Mouse (Mus musculus) gonadal fat pad, adult 2 months (tissue): ENCODE results near the gene Rab31. TPM values are rescaled to one million over a fixed set of nuclear protein-coding genes. Genes with fewer than 3 reads are reported as not detected.
"Not testable (repeated sequence)": the region's sequence is repeated elsewhere in the genome, so short reads cannot be mapped to it uniquely, and the experiment has no call there.

Experiments used
- DNase-seq: peaks from one replicate; pipeline ENCODE4 v3.0.0-alpha.2; 2012; ENCODE audit warnings: low read depth
- polyA plus RNA-seq: library from polyadenylated mRNA; depleted of rRNA; stranded (reverse); fragments of >200 nt; gene quantifications from 2 replicates; pipeline ENCODE4 v1.2.3, GENCODE M21; 2012

Rab31 gene
- polyA plus RNA-seq, 1 experiment: 19.4 TPM

DNA sequence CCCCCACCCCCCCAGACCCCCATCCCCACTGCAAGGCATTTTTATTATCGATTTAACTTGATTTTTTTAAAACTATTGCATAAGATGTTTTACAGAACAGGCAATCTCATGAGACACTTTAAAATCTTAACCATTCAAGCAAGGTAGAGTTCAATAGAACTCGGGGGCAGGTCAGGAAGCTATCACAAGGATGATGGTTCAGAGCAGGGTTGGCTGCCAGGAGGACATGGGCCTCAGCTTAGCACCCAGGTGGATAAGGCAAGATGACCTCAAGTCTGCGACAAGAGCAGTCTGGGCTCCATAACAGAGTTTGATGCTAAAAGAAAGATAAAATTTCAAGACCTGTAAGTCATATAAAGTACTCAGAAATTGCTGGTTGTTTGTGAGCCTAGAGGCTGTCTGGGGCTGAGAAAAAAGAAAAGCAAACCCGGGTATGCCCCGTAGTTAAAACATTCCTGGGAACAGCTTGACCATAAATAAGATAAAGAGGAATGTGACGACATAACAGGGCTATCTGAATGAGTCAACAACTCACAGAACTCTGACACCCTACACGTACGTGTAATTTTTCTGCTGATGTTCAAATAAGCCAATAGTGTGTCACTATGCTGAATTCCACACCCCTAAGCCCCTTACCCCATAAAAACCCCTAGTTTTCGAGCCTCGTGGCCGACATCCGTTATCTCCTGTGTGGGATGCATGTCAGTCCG, 143.6 kb downstream of the Rab31 start:
- DNase-seq: not testable (repeated sequence)

- DNase-seq: no peak
Observed at GRCm38 (mm10) chr17:65626301-65626700, 146.3 kb downstream of the Rab31 start.

DNA sequence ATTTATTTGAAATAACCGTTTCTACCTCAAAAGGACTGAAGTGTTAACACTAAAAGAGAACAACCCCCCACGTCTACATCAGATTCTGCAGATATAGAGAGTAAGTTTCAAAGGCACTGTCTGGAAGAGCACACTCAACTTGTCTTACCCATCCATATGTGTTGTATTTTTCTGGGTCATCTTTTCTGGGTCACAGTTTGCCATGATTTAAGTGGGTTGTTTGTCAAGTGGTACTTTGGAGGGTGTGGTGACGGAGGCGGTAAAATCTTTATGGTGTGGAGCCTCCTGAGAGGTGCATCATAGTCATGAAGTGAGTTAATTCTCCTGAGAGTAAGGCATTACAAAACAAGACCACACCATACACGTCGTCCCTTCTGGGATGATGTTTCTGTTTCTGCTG, 147.0 kb downstream of the Rab31 start:
- DNase-seq: no peak

DNA sequence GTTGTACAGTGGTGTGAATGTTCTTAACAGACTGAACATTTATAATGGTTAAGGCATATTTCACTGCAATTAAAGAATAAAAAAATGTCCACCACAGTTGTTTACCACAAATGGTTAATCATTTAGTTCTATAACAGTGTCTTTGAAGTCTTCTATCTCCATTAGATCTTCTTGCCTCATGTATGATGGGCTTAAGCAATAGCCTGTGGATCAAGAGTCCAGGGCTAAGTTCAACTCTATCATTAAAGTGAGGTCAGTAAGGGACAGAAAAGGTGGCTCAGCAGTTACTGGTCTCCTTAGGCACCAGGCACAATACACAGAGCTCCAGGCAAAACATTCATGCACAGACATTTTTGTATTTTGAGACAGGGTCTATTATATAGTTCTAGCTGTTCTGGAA, 149.4 kb downstream of the Rab31 start:
- DNase-seq: no peak

GRCm38 (mm10) chr17:65618431-65618830, 154.1 kb downstream of the Rab31 start:
- DNase-seq: no peak

DNA sequence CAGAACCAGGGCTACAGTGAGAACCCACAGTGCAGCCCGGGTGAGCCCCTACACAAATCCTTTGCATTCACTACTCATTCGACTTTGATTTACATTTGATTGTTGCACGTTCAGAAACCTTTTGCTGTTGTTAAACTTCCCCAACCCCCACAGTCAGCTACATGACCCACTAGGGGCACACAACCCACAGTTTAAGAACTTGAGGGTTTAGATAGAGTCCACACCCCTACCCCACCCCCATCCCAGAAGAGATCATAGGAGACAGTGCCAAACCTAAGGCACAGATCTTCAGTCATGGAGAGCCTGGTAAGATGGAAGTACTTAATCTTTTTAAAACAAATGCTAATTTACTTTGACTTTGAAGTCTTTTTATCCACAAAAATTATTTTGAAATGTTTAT, 156.9 kb downstream of the Rab31 start:
- no peak for DNase-seq

GRCm38 (mm10) chr17:65614431-65614830, 158.1 kb downstream of the Rab31 start:
- no peak for DNase-seq

GRCm38 (mm10) chr17:65613463-65614412, 158.8 kb downstream of the Rab31 start, which contains the start of gene Vapa:
TSS of gene Vapa (minus strand) at chr17:65613555.
- DNase-seq: peak; percentile 54

DNA sequence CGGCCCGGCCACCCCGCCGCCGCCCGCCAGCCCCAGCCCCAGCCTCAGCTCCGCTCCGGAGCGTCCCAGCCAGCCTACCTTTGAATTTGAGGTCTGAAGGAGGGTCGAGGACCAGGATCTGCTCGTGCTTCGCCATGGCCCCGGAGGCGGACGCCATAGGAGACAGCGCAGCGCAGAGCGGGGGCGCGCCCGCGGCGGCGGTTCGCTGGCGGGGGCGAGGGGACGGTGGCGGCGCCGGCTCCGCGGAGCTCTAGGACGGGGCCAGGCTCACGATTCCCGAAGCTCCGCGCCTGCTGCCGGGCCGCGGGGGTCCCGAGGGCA, 159.4 kb downstream of the Rab31 start:
- no peak for DNase-seq

DNA sequence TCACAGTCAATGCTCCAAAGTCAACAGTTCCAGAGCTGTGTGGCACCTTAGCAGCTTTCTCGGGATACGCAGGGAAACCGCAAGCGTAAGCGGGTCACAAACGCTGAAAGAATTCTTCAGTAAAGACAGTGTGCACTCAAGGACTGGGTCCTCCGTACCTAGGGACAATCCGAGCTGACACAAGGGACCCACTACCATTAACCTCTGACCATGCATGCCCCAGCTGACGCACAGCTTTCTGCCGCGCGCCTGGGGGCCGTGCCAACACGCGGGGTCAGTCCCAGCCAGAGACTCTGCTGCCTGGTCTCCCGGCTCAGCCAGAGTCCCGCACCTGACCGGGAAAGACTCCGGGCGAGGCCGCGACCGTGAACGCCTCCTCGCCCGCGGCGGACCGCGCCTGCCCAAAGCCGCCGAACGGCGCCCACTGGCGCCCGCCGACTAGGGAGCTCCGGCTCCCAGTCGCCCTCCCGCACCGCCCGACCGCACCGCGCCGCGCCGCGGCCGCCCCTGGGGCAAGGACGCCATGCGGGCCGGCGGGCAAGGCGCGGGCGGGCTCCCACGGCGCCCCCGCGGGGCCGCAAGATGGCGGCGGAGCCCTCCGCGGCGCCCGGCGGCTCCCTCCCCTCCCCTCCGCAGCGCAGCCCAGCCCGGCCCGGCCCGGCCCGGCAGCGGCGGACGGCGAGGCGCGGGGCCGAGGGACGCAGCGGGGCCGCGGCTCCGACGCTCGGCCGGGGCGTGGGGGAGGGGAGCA, 160.0 kb downstream of the Rab31 start:
- no peak for DNase-seq

DNA sequence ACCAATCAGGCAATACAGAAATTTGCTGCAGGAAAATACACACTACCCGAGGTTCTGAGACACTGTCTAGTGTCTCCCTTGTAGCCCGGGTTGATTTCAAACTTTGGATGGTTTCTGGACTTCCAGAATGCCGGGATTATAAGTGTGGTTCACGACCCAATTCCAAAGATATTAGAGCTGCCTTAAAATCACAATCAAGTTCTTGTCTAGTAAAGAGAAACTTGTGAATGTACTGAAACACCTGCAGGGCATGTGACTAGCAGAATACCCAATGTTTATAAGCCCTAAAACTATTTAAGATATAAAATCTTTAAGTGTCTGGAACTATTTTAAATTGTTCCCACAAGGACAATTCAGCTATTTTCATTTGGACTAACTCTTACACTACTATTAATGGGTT, 160.8 kb downstream of the Rab31 start:
- no peak for DNase-seq

- no peak for DNase-seq
Observed at GRCm38 (mm10) chr17:65608743-65609142, 163.8 kb downstream of the Rab31 start.

DNA sequence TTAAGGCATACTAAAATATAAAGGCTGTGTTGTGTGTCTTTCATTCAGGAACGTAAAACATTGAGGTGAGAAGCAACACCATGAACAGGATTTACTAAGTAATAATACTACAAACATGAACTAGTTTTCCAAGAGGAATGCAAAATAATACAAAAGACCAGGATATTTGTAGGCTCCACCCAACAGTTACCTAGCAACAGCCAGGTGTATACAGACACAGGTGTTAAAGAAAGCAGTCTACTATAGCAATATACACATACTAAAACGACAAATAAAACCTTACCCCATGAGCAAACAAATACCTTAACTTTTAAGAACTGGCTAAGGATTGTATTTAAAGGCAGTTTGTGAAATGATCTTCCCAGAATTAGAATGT, 164.3 kb downstream of the Rab31 start:
- DNase-seq: no peak

GRCm38 (mm10) chr17:65607574-65608311, 164.8 kb downstream of the Rab31 start:
- DNase-seq: no peak

DNA sequence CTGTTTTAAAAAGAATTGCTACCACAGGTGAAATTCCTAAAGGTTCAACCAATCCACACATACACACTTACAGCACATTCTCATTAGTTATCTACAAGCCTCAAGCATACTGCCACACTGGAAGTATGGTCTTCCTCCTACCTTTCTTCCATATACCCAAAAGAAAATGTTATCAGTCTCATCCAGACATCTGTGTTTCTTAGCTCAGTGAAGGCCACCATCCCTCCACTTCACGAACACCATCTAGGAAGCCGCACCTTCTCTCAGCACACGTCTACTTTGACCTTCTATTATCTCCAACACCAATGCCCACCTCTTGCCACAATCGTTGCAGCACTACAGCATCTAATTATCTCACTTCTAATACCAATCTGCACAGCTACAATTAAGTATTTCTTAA, 166.5 kb downstream of the Rab31 start:
- DNase-seq: no peak

DNA sequence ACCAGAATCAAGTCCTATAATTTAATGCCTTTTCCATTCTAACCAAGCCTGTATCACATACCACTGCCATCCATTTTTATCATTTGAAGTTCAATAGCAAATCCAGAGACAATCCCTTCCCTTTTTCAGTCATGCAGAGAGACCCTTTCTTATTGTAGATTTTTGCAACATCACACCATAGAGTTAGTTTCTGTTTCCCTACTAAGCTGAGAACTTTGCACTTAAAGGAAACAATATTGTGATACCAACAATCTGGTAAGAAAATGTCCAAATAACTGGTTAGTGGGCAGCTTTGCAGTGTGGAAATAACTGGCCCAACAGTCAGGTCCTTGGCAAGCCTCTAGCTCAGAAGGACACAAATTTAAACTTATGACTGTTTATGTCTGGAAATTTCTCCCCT, 167.7 kb downstream of the Rab31 start:
- DNase-seq: no peak

- DNase-seq: no peak
Observed at GRCm38 (mm10) chr17:65604315-65604714, 168.2 kb downstream of the Rab31 start.
